Mouse (Mus musculus) CD4-positive naive resting alpha-beta T cell, adult 76 days (primary cell): ENCODE data around the gene Zdhhc14. TPM values are rescaled to one million over a fixed set of nuclear protein-coding genes. Genes with fewer than 3 reads are reported as not detected.

Experiments
- total RNA-seq: library from RNA; stranded (reverse); gene quantifications from one replicate; pipeline ENCODE4 v1.2.4, GENCODE M21; 2023

The Zdhhc14 gene
- 6.3 TPM for total RNA-seq

DNA sequence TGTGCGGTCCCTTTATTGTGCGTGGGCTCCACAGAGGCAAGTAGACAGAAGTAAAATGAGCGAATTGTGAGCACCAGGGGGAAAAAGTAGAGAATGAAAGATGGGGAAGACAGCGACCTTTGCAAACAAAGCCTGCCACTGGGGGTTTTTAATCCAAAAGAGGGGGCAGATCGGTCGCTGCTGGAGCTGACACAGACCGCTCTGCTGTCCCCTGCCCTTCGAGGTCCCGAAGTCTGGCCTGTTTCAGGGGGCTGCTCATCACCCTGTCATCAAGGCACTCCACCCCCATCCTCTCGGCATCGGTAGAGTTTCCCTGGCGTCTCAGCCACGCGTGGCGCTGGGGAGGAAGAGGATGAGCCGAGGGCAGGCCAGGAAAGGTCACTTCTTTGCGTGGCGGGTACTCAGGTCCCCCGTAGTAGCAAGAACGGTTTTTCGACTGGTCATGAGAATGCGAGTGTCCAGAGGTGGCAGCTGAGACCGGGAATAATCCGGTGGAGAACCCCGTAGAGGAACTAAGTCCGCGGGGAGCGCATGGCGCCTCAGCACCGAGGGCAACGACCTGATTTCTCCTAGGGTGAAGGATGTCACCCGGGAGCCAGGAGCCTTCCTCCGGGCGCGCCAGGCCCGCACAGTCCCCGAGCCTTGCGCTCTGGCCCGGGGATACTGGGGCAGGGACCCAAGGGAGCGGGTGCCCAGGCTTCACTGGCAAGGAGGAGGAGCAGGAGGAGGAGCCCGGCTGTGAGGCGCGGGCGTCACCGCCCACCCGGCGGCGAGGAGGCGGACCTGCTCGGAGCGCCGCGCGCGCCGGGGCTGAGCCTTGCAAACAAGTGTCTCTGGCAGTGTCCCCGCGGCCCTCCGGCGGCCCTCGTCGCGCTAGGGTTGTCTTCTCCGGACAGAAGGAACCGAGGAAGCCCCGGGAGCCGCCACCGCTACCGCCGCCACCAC lies at the start of gene Zdhhc14:
TSS of gene Zdhhc14 (plus strand) at position 757 of the 945 bp plus-strand sequence.

Other genes starting within 250 kb of the Zdhhc14 start
- gene Ldhal6b, start 73.8 kb upstream of the Zdhhc14 start, total RNA-seq = 1.2 TPM
- 31.7 TPM for gene Tmem242, start 52.3 kb upstream of the Zdhhc14 start, total RNA-seq